Mouse (Mus musculus): Measurements from ENCODE around the gene Vmn1r40. TPM values are rescaled to one million over a fixed set of nuclear protein-coding genes. Genes with fewer than 3 reads are reported as not detected.

Gene Vmn1r40
- polyA plus RNA-seq, 3 experiments from 2014 or later = not detected

Other genes starting within 250 kb of the Vmn1r40 start
- gene Chchd6, start 111.9 kb upstream of the Vmn1r40 start, polyA plus RNA-seq (2017; shearing (Covaris generic)) = 1 to 10 TPM; 3.0 to 5.3 (median 3.6) TPM
- under 1 TPM in 2 of 3 experiments, not detected in 1; 0.48 to 0.74 TPM for gene Txnrd3, start 63.6 kb upstream of the Vmn1r40 start, polyA plus RNA-seq (2017; shearing (Covaris generic))
- not detected for gene Vmn1r41, start 33.2 kb downstream of the Vmn1r40 start, polyA plus RNA-seq (2017; shearing (Covaris generic))
- gene Vmn1r42, start 168.9 kb downstream of the Vmn1r40 start, polyA plus RNA-seq (2017; shearing (Covaris generic)) = not detected
- not detected for gene Vmn1r43, start 168.9 kb downstream of the Vmn1r40 start, polyA plus RNA-seq (2017; shearing (Covaris generic))
- gene Vmn1r44, start 176.1 kb downstream of the Vmn1r40 start, polyA plus RNA-seq (2017; shearing (Covaris generic)) = not detected
- not detected for gene Vmn1r45, start 233.1 kb downstream of the Vmn1r40 start, polyA plus RNA-seq (2017; shearing (Covaris generic))

Data from inflammation-experienced regulatory T-cells, adult 6 months (primary cell).